28 mouse cellular contexts compared by ENCODE assay signal in genomic region chr13:14467517-14467916, GRCm38 (mm10). TPM values are rescaled to one million over a fixed set of nuclear protein-coding genes. Genes with fewer than 3 reads are reported as not detected.
DNase-seq lines count a peak whose midpoint lies in the region; ATAC-seq and TF ChIP-seq lines count a peak whose summit lies in the region.
"Had no signal": no experiment of that assay in that cellular context is flagged by ENCODE, and none has a peak within 500 bp of the region (broad histone marks: within the 10 kb centered on the region; RNA-seq: fewer than 3 reads in every experiment).

No protein-coding gene starts in this region.

- no peaks in the 10 kb centered on the region for H3K36me3 ChIP-seq in embryonic facial prominence, embryonic 14.5 days (ENCODE audit: control insufficient read depth, insufficient read depth, low read length)
- no peaks in the 10 kb centered on the region for H3K36me3 ChIP-seq in embryonic facial prominence, embryonic 10.5 days (replicated peaks)
- H3K36me3 ChIP-seq in hindbrain, embryonic 15.5 days, result no peaks in the 10 kb centered on the region
- H3K36me3 ChIP-seq in hindbrain, embryonic 13.5 days, result no peaks in the 10 kb centered on the region
- no peaks in the 10 kb centered on the region for H3K36me3 ChIP-seq in midbrain, embryonic 14.5 days (ENCODE audit: control insufficient read depth, insufficient read depth, low read length)
- H3K36me3 ChIP-seq in midbrain, embryonic 16.5 days (ENCODE audit: control insufficient read depth, insufficient read depth, low read length), result no peaks in the 10 kb centered on the region
- H3K36me3 ChIP-seq in intestine, embryonic 15.5 days, result no peaks in the 10 kb centered on the region
- H3K36me3 ChIP-seq: embryonic facial prominence, embryonic 13.5 days had no signal

- no peaks in the 10 kb centered on the region for H3K4me1 ChIP-seq in embryonic facial prominence, embryonic 14.5 days (ENCODE audit: control insufficient read depth, insufficient read depth, low read length)
- no peaks in the 10 kb centered on the region for H3K4me1 ChIP-seq in embryonic facial prominence, embryonic 10.5 days
- no peaks in the 10 kb centered on the region for H3K4me1 ChIP-seq in hindbrain, embryonic 15.5 days (replicated peaks)
- H3K4me1 ChIP-seq in hindbrain, embryonic 13.5 days (replicated peaks), result no peaks in the 10 kb centered on the region
- H3K4me1 ChIP-seq in midbrain, embryonic 14.5 days (ENCODE audit: control insufficient read depth, insufficient read depth, low read length), result no peaks in the 10 kb centered on the region
- H3K4me1 ChIP-seq in midbrain, embryonic 16.5 days (ENCODE audit: control insufficient read depth, insufficient read depth, low read length), result no peaks in the 10 kb centered on the region
- no peaks in the 10 kb centered on the region for H3K4me1 ChIP-seq in intestine, embryonic 15.5 days (replicated peaks)
- H3K4me1 ChIP-seq: embryonic facial prominence, embryonic 13.5 days had no signal

- H3K4me3 ChIP-seq in embryonic facial prominence, embryonic 14.5 days (ENCODE audit: low read depth, low read length), result no peak overlapping the region
- no peak overlapping the region for H3K4me3 ChIP-seq in embryonic facial prominence, embryonic 10.5 days
- no peak overlapping the region for H3K4me3 ChIP-seq in hindbrain, embryonic 15.5 days
- H3K4me3 ChIP-seq in hindbrain, embryonic 13.5 days, result no peak overlapping the region
- no peak overlapping the region for H3K4me3 ChIP-seq in midbrain, embryonic 14.5 days (replicated peaks; ENCODE audit: low read depth, low read length)
- no peak overlapping the region for H3K4me3 ChIP-seq in midbrain, embryonic 16.5 days (ENCODE audit: low read depth, low read length)
- no peak overlapping the region for H3K4me3 ChIP-seq in intestine, embryonic 15.5 days (replicated peaks)
- H3K4me3 ChIP-seq: embryonic facial prominence, embryonic 13.5 days; gastrocnemius, adult 2 months; heart, adult 2 months had no signal

- no peak for TF ChIP-seq CTCF in brain, embryonic 14.5 days (IDR thresholded peaks at IDR 0.05; ENCODE audit: borderline replicate concordance, extremely low read depth, insufficient read depth, insufficient read length)

- peak; percentile 9 for DNase-seq in embryonic facial prominence, embryonic 14.5 days (ENCODE audit: low spot score)
- no peak for DNase-seq in embryonic facial prominence, embryonic 10.5 days (ENCODE audit: low spot score)
- DNase-seq in midbrain, embryonic 14.5 days, result peak; percentile 5
- DNase-seq in brain, embryonic 14.5 days (ENCODE audit: low read depth), result peak; percentile 32
- DNase-seq: adrenal gland, postnatal 10 days; adrenal gland, postnatal 36 days; B cell, adult 2 months; cerebellum, adult 18-20 months; cerebellum, adult 9-10 months; cerebellum, postnatal 25 days; forebrain, postnatal 0 days; gastrocnemius, adult 2 months; gastrocnemius, postnatal 25 days; heart, adult 2 months; kidney, adult 2 months had no signal

- no peak overlapping the region for H3K9ac ChIP-seq in embryonic facial prominence, embryonic 14.5 days (ENCODE audit: low read depth, low read length)
- no peak overlapping the region for H3K9ac ChIP-seq in hindbrain, embryonic 15.5 days
- H3K9ac ChIP-seq in hindbrain, embryonic 13.5 days, result no peak overlapping the region
- no peak overlapping the region for H3K9ac ChIP-seq in midbrain, embryonic 14.5 days (replicated peaks; ENCODE audit: low read length)
- no peak overlapping the region for H3K9ac ChIP-seq in midbrain, embryonic 16.5 days (ENCODE audit: low read depth, low read length)
- H3K9ac ChIP-seq in intestine, embryonic 15.5 days, result no peak overlapping the region
- H3K9ac ChIP-seq: embryonic facial prominence, embryonic 13.5 days; forebrain, postnatal 0 days had no signal

- peak; percentile 78; the same call in 1 of the 2 replicates for ATAC-seq in embryonic facial prominence, embryonic 14.5 days (ENCODE audit: low read depth)
- ATAC-seq in hindbrain, embryonic 15.5 days (ENCODE audit: low FRiP score, low read depth), result peak; percentile 56; the same call in 1 of the 2 replicates
- ATAC-seq in hindbrain, embryonic 13.5 days (ENCODE audit: low FRiP score), result no peak
- ATAC-seq in midbrain, embryonic 14.5 days (ENCODE audit: low FRiP score, low TSS enrichment), result no peak
- no peak for ATAC-seq in midbrain, embryonic 16.5 days
- no peak for ATAC-seq in intestine, embryonic 15.5 days
- ATAC-seq: forebrain, embryonic 14.5 days; forebrain, postnatal 0 days; inflammation-experienced regulatory T-cells, adult 6 months; intestine, postnatal 0 days; Patski had no signal

- H3K9me3 ChIP-seq in embryonic facial prominence, embryonic 14.5 days (ENCODE audit: control insufficient read depth, low read length), result no peaks in the 10 kb centered on the region
- H3K9me3 ChIP-seq in embryonic facial prominence, embryonic 10.5 days, result no peaks in the 10 kb centered on the region
- no peaks in the 10 kb centered on the region for H3K9me3 ChIP-seq in hindbrain, embryonic 15.5 days
- no peaks in the 10 kb centered on the region for H3K9me3 ChIP-seq in hindbrain, embryonic 13.5 days
- no peaks in the 10 kb centered on the region for H3K9me3 ChIP-seq in midbrain, embryonic 14.5 days (ENCODE audit: control insufficient read depth, low read length)
- H3K9me3 ChIP-seq in midbrain, embryonic 16.5 days (replicated peaks; ENCODE audit: control insufficient read depth, low read length, poor library complexity, severe bottlenecking), result no peaks in the 10 kb centered on the region
- H3K9me3 ChIP-seq in intestine, embryonic 15.5 days, result no peaks in the 10 kb centered on the region
- H3K9me3 ChIP-seq: embryonic facial prominence, embryonic 13.5 days; G1E had no signal

- WGBS in embryonic facial prominence, embryonic 14.5 days, result 65% methylated on average over 3 of the region's 3 CpGs
- WGBS in embryonic facial prominence, embryonic 10.5 days, result 81% methylated on average over 3 of the region's 3 CpGs
- WGBS in hindbrain, embryonic 15.5 days, result 68% methylated on average over 3 of the region's 3 CpGs
- 83% methylated on average over 3 of the region's 3 CpGs for WGBS in hindbrain, embryonic 13.5 days
- 76% methylated on average over 3 of the region's 3 CpGs for WGBS in midbrain, embryonic 14.5 days
- WGBS in midbrain, embryonic 16.5 days, result 82% methylated on average over 3 of the region's 3 CpGs
- 87% methylated on average over 3 of the region's 3 CpGs for WGBS in intestine, embryonic 15.5 days

- H3K27me3 ChIP-seq in embryonic facial prominence, embryonic 14.5 days (replicated peaks; ENCODE audit: control insufficient read depth, insufficient read depth, low read length), result no peaks in the 10 kb centered on the region
- no peaks in the 10 kb centered on the region for H3K27me3 ChIP-seq in embryonic facial prominence, embryonic 10.5 days (replicated peaks; ENCODE audit: low read depth, poor library complexity, severe bottlenecking)
- no peaks in the 10 kb centered on the region for H3K27me3 ChIP-seq in hindbrain, embryonic 15.5 days
- no peaks in the 10 kb centered on the region for H3K27me3 ChIP-seq in hindbrain, embryonic 13.5 days
- no peaks in the 10 kb centered on the region for H3K27me3 ChIP-seq in midbrain, embryonic 14.5 days (ENCODE audit: control insufficient read depth, insufficient read depth, low read length)
- no peaks in the 10 kb centered on the region for H3K27me3 ChIP-seq in midbrain, embryonic 16.5 days (ENCODE audit: control insufficient read depth, insufficient read depth, low read depth, low read length)
- H3K27me3 ChIP-seq in intestine, embryonic 15.5 days (replicated peaks), result no peaks in the 10 kb centered on the region
- H3K27me3 ChIP-seq: CH12.LX; embryonic facial prominence, embryonic 13.5 days had no signal

- H3K4me2 ChIP-seq in embryonic facial prominence, embryonic 14.5 days (ENCODE audit: low read depth, low read length), result no peak overlapping the region
- H3K4me2 ChIP-seq in hindbrain, embryonic 15.5 days, result no peak overlapping the region
- H3K4me2 ChIP-seq in hindbrain, embryonic 13.5 days, result no peak overlapping the region
- H3K4me2 ChIP-seq in midbrain, embryonic 14.5 days (ENCODE audit: low read length), result no peak overlapping the region
- no peak overlapping the region for H3K4me2 ChIP-seq in midbrain, embryonic 16.5 days (ENCODE audit: low read length)
- H3K4me2 ChIP-seq in intestine, embryonic 15.5 days (replicated peaks), result no peak overlapping the region
- H3K4me2 ChIP-seq: embryonic facial prominence, embryonic 13.5 days; heart, embryonic 11.5 days had no signal

- TF ChIP-seq POLR2A in brain, embryonic 14.5 days (IDR thresholded peaks at IDR 0.05; ENCODE audit: borderline replicate concordance, extremely low read depth, insufficient read depth, insufficient read length, poor library complexity, severe bottlenecking), result no peak

- no peak overlapping the region for H3K27ac ChIP-seq in embryonic facial prominence, embryonic 14.5 days (replicated peaks; ENCODE audit: low read depth, low read length)
- no peak overlapping the region for H3K27ac ChIP-seq in embryonic facial prominence, embryonic 10.5 days (replicated peaks)
- H3K27ac ChIP-seq in hindbrain, embryonic 15.5 days (replicated peaks), result no peak overlapping the region
- H3K27ac ChIP-seq in hindbrain, embryonic 13.5 days, result no peak overlapping the region
- no peak overlapping the region for H3K27ac ChIP-seq in midbrain, embryonic 14.5 days (replicated peaks; ENCODE audit: low read depth, low read length)
- no peak overlapping the region for H3K27ac ChIP-seq in midbrain, embryonic 16.5 days (ENCODE audit: low read length)
- no peak overlapping the region for H3K27ac ChIP-seq in intestine, embryonic 15.5 days
- H3K27ac ChIP-seq: embryonic facial prominence, embryonic 13.5 days; gastrocnemius, adult 2 months; heart, adult 2 months had no signal

RNA-seq across cellular contexts. Expression of gene Hecw1, which starts 55.5 kb away (rescaled TPM):
- 1.9 and 2.0 TPM in 2 replicates for polyA plus RNA-seq in embryonic facial prominence, embryonic 14.5 days (2014; fragmentation: Nextera tagmentation; extraction: Ambion mirVana)
- 1.5 and 1.6 TPM in 2 replicates for polyA plus RNA-seq in embryonic facial prominence, embryonic 10.5 days (2016; fragmentation: Nextera tagmentation; extraction: Ambion mirVana)
- 37.9 and 38.9 TPM in 2 replicates for polyA plus RNA-seq in hindbrain, embryonic 15.5 days (2015; fragmentation: Nextera tagmentation; extraction: Ambion mirVana)
- polyA plus RNA-seq in hindbrain, embryonic 13.5 days (2015; fragmentation: Nextera tagmentation; extraction: Ambion mirVana), result 39.2 and 41.4 TPM in 2 replicates
- 41.5 and 43.0 TPM in 2 replicates for polyA plus RNA-seq in midbrain, embryonic 14.5 days (2014; fragmentation: Nextera tagmentation; extraction: Ambion mirVana)
- polyA plus RNA-seq in midbrain, embryonic 16.5 days (2015; fragmentation: Nextera tagmentation; extraction: Ambion mirVana), result 45.9 and 51.8 TPM in 2 replicates
- 30.4 and 34.2 TPM in 2 replicates for polyA plus RNA-seq in brain, embryonic 14.5 days (2012; rRNA removed)
- polyA plus RNA-seq in intestine, embryonic 15.5 days (2015; fragmentation: Nextera tagmentation; extraction: Ambion mirVana), result 0.59 and 0.86 TPM in 2 replicates
- polyA plus RNA-seq: kidney, embryonic 14.5 days; Patski had no signal

Comparison
In these comparisons a context has a peak if more than half of its experiments do, and no peak if none do; other contexts are left out.
1. ATAC-seq: peak in embryonic facial prominence, embryonic 14.5 days (single experiment) and hindbrain, embryonic 15.5 days (single experiment); none in hindbrain, embryonic 13.5 days (single experiment), midbrain, embryonic 14.5 days (single experiment), midbrain, embryonic 16.5 days (single experiment) and intestine, embryonic 15.5 days (single experiment).
2. RNA of gene Hecw1, which starts 55.5 kb away (polyA plus RNA-seq): 45.9 to 51.8 TPM in midbrain, embryonic 16.5 days, 41.5 to 43.0 TPM in midbrain, embryonic 14.5 days, 39.2 to 41.4 TPM in hindbrain, embryonic 13.5 days, 37.9 to 38.9 TPM in hindbrain, embryonic 15.5 days and 30.4 to 34.2 TPM in brain, embryonic 14.5 days; 1.9 to 2.0 TPM in embryonic facial prominence, embryonic 14.5 days, 1.5 to 1.6 TPM in embryonic facial prominence, embryonic 10.5 days and 0.59 to 0.86 TPM in intestine, embryonic 15.5 days; every median in the first group is over 10 times any median in the second.